Mouse (Mus musculus) kidney, postnatal 4 days (tissue): Measurements from ENCODE around the gene Gm3264.
"Not testable (repeated sequence)": the region's sequence is repeated elsewhere in the genome, so short reads cannot be mapped to it uniquely, and the experiment has no call there.

Source experiments
- DNase-seq, 2 experiments: peaks; one replicate each; pipeline ENCODE4 v3.0.0; 2021; ENCODE audit warnings: mixed read lengths in 2 of 2

Gm3264 gene

DNA sequence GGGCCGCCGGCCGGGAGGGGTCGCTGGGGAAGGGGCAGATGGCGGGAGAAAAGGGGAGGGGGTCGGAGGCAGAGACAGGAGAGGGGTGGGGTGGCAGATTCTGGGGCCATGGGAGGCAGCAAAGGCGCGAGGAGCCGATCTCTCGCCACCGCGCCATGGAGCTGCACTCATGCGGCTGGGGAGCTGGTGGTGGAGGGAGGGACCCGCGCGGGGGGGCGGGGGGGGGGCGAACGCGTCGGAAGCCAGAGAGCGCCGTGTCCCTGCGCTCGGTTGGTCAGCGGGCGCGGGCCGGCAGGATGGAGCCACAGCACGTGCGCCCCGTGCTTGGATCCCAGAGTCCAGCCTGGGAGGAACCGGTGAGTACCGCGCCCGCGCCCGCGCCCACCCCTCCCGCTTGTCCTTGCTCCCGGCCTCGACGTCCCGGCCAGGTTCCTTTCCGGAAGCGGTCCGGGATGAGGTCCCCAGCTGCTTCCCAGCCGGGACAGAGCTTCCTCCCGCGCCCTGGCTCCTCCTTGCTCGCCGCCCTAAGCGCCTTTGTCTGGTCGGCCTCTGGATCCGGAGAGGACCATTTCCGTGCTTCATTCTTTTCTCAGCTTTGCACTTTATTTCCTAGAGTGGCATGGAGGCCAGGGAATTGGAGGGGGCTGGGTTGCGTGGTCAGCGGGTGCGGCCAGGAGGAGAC, at the start of gene Gm3264:
Gene Gm3264, plus strand, starts transcription at position 278 of the 682 bp plus-strand sequence.
- peak; percentile 18 to 27 for DNase-seq

- peak; percentile 2 to 3 for DNase-seq
Measured at GRCm38 (mm10) chr14:4806421-4806820, 49.0 kb upstream of the Gm3264 start.

GRCm38 (mm10) chr14:4821950-4822349, 33.4 kb upstream of the Gm3264 start:
- DNase-seq, result peak in 1 of 2 experiments; percentile 1

DNA sequence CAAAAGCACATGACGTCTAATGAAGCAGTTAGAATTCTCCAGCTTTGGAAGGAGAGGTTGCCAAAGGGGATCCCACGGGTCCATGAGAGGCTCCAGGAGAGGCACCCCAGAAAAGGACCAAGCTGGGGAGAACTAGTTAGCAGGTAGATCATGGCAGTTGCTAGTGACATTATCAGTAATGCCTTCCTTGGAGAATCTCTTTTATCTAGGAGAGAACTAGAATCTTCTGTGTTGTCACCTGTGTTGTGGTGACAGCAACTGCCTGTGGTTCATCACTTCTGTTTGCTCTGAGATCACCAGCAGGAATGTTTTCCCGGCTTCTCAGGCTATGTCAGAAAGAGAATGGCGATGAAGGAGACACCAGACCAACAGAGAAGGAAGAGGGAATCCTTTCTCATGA, 17.6 kb upstream of the Gm3264 start, which contains the start of gene Gm3269:
Gene Gm3269, plus strand, starts transcription at position 301 of the 400 bp plus-strand sequence.
- not testable (repeated sequence) for DNase-seq

DNA sequence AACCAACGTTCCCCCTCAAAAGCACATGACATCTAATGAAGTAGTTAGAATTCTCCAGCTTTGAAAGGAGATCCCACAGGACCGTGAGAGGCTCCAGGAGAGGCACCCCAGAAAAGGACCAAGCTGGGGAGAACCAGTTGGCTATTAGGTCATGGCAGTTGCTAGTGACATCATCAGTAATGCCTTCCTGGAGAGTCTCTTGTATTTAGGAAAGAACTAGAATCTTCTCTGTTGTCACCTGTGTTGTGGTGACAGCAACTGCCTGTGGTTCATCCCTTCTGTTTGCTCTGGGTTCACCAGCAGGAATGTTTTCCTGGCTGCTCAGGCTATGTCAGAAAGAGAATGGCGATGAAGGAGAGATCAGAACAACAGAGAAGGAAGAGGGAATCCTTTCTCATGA, 36.7 kb downstream of the Gm3264 start, which contains the start of gene Gm3278:
Gene Gm3278, plus strand, starts transcription at position 301 of the 400 bp plus-strand sequence.
- not testable (repeated sequence) for DNase-seq
